Mouse (Mus musculus): ENCODE data around the gene Pld2.

Gene Pld2

GRCm38 (mm10) chr11:70511242-70511641 is 28.6 kb upstream of the Pld2 start:
- no peak overlapping the region for H3K4me3 ChIP-seq (replicated peaks; ENCODE audit: low read length)
- H3K4me1 ChIP-seq (replicated peaks; ENCODE audit: low read depth, low read length) = peaks cover 30% of the 10 kb centered on the region
- peaks cover 9% of the 10 kb centered on the region; the same call in 1 of the 2 replicates for H3K27me3 ChIP-seq (ENCODE audit: insufficient read depth, low read length)
- no peaks in the 10 kb centered on the region for H3K36me3 ChIP-seq (ENCODE audit: insufficient read depth, low read length)
- TF ChIP-seq CTCF (conservative IDR thresholded peaks at IDR 0.05; ENCODE audit: low read length) = no peak
- TF ChIP-seq NANOG (IDR thresholded peaks at IDR 0.05; ENCODE audit: borderline replicate concordance, low read length) = no peak
- no peak for TF ChIP-seq POU5F1 (IDR thresholded peaks at IDR 0.05; ENCODE audit: borderline replicate concordance, low read length)
- no peaks in the 10 kb centered on the region for H3K9me3 ChIP-seq (ENCODE audit: low read length)

GRCm38 (mm10) chr11:70511825-70512224 is 28.0 kb upstream of the Pld2 start:
- no peaks in the 10 kb centered on the region for H3K9me3 ChIP-seq (ENCODE audit: low read length)
- no peaks in the 10 kb centered on the region for H3K36me3 ChIP-seq (ENCODE audit: insufficient read depth, low read length)
- H3K4me1 ChIP-seq (replicated peaks; ENCODE audit: low read depth, low read length) = peaks cover 28% of the 10 kb centered on the region
- H3K27me3 ChIP-seq (ENCODE audit: insufficient read depth, low read length) = peaks cover 9% of the 10 kb centered on the region; the same call in 1 of the 2 replicates
- no peak overlapping the region for H3K4me3 ChIP-seq (replicated peaks; ENCODE audit: low read length)
- TF ChIP-seq CTCF (conservative IDR thresholded peaks at IDR 0.05; ENCODE audit: low read length) (no peak), NANOG (IDR thresholded peaks at IDR 0.05; ENCODE audit: borderline replicate concordance, low read length) (no peak), POU5F1 (IDR thresholded peaks at IDR 0.05; ENCODE audit: borderline replicate concordance, low read length) (no peak)

DNA sequence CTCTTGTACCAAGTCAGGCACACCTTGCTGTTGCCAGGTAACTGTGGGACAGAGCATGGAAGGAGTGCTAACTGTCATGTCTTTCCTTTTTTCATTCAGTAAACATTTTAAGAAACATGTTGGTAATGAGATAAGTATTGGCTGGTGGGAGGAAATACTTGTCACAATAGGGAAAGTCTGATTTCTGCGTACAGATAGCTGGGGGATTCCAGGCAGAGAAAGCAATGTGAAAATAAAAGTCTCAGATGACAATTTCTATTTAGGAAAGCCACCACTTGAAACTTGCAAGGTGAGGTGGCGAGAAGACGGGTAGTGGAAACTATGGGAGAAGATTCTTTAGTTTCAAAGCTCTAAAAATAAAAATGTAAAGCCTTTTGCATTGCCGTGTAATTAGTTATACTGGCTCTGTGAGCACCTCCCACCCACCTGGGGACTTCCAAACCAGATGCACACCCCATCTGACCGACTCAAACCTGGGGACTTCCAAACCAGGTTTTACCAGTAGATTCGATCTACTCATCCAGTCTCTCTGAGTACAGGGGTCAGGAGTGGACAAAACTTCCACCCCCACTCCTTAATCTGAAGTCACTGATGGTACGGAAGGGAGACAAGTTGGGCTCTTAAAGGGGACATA is 27.0 kb upstream of the Pld2 start:
- Histone ChIP-seq H3K36me3 (ENCODE audit: insufficient read depth, low read length) (no peaks in the 10 kb centered on the region), H3K27me3 (ENCODE audit: insufficient read depth, low read length) (peaks cover 9% of the 10 kb centered on the region; the same call in 1 of the 2 replicates), H3K9me3 (ENCODE audit: low read length) (no peaks in the 10 kb centered on the region), H3K4me1 (replicated peaks; ENCODE audit: low read depth, low read length) (peaks cover 28% of the 10 kb centered on the region), H3K4me3 (replicated peaks; ENCODE audit: low read length) (no peak overlapping the region)
- TF ChIP-seq CTCF (conservative IDR thresholded peaks at IDR 0.05; ENCODE audit: low read length) (no peak), NANOG (IDR thresholded peaks at IDR 0.05; ENCODE audit: borderline replicate concordance, low read length) (no peak), POU5F1 (IDR thresholded peaks at IDR 0.05; ENCODE audit: borderline replicate concordance, low read length) (no peak)

DNA sequence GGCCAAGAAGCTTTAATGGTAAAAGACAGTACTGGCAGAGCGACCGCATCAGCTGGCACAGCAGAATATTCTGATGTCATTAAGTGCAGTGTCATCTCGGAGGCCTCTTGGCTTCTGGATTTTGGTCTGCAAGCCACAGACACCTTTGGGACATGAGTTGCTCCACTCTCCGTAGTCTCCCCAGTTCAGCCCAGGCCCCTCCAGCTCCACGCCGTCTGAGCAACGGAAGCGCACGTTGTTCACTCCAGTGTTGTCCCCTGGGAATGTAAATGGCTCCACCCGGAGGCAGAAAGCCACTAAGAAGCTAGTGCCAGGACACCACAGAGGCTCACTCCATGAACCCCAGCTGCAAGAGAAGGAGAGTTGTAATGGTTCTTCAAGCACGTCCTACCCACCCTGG is 26.3 kb upstream of the Pld2 start:
- no peaks in the 10 kb centered on the region for H3K36me3 ChIP-seq (ENCODE audit: insufficient read depth, low read length)
- peaks cover 28% of the 10 kb centered on the region for H3K4me1 ChIP-seq (replicated peaks; ENCODE audit: low read depth, low read length)
- TF ChIP-seq POU5F1 (IDR thresholded peaks at IDR 0.05; ENCODE audit: borderline replicate concordance, low read length) (no peak), CTCF (conservative IDR thresholded peaks at IDR 0.05; ENCODE audit: low read length) (no peak), NANOG (IDR thresholded peaks at IDR 0.05; ENCODE audit: borderline replicate concordance, low read length) (no peak)
- no peak overlapping the region for H3K4me3 ChIP-seq (replicated peaks; ENCODE audit: low read length)
- no peaks in the 10 kb centered on the region for H3K9me3 ChIP-seq (ENCODE audit: low read length)
- peaks cover 11% of the 10 kb centered on the region; the same call in 1 of the 2 replicates for H3K27me3 ChIP-seq (ENCODE audit: insufficient read depth, low read length)

- no peaks in the 10 kb centered on the region for H3K36me3 ChIP-seq (ENCODE audit: insufficient read depth, low read length)
- peaks cover 18% of the 10 kb centered on the region for H3K27me3 ChIP-seq (ENCODE audit: insufficient read depth, low read length)
- peaks cover 33% of the 10 kb centered on the region for H3K4me1 ChIP-seq (replicated peaks; ENCODE audit: low read depth, low read length)
- TF ChIP-seq NANOG (IDR thresholded peaks at IDR 0.05; ENCODE audit: borderline replicate concordance, low read length) = no peak
- TF ChIP-seq CTCF (conservative IDR thresholded peaks at IDR 0.05; ENCODE audit: low read length) = no peak
- no peak for TF ChIP-seq POU5F1 (IDR thresholded peaks at IDR 0.05; ENCODE audit: borderline replicate concordance, low read length)
- no peak within 1 kb of the TSS for H3K4me3 ChIP-seq (replicated peaks; ENCODE audit: low read length)
- no peaks in the 10 kb centered on the region for H3K9me3 ChIP-seq (ENCODE audit: low read length)
Observed at GRCm38 (mm10) chr11:70514288-70514687, 25.6 kb upstream of the Pld2 start, which contains the start of gene Vmo1. Vmo1 (minus strand) TSS chr11:70514616.

DNA sequence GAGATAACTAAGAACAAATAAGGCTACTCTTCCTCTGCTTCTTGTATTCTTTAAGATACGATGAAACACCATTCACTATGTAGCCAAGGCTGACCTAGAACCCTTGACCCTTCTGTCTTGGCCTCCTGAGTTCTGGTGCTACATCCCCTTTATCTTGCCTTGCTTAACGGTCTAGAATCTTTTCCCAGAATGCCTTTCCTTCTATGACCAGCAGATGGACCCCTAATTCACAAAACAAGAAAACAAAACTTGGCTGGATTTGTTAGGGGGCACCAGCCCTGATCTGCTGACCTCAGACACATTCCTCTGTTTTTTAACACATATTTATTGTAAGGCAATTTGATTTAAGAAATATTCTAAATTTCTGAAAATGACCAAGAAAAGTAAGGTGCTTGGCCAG is 23.5 kb upstream of the Pld2 start:
- Histone ChIP-seq H3K36me3 (ENCODE audit: insufficient read depth, low read length) (no peaks in the 10 kb centered on the region), H3K4me3 (replicated peaks; ENCODE audit: low read length) (no peak overlapping the region), H3K9me3 (ENCODE audit: low read length) (no peaks in the 10 kb centered on the region), H3K4me1 (replicated peaks; ENCODE audit: low read depth, low read length) (peaks cover 32% of the 10 kb centered on the region), H3K27me3 (ENCODE audit: insufficient read depth, low read length) (peaks cover 36% of the 10 kb centered on the region)
- no peak for TF ChIP-seq NANOG (IDR thresholded peaks at IDR 0.05; ENCODE audit: borderline replicate concordance, low read length)
- peak; percentile 74 for TF ChIP-seq CTCF (conservative IDR thresholded peaks at IDR 0.05; ENCODE audit: low read length)
- TF ChIP-seq POU5F1 (IDR thresholded peaks at IDR 0.05; ENCODE audit: borderline replicate concordance, low read length) = no peak

DNA sequence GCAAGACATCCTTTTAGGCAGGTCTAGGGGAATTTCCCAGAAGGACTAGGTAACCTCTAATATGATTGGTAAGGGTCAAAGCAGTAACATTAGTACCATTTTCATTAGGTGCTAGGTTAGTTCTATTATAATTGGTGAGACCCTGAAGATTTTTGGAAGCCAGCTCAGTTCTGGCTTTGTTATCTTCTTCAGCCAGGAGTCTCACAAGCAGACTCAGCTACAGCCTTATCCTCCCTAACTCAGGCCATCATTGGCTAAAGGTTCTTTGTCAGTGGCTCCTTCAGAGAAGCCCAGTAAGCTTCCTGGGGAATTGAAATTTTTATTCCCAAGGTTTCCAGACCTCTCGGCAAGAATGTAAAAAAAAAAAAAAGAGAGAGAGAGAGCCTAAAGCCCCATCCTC is 21.4 kb upstream of the Pld2 start:
- peaks cover 34% of the 10 kb centered on the region for H3K27me3 ChIP-seq (ENCODE audit: insufficient read depth, low read length)
- H3K4me1 ChIP-seq (replicated peaks; ENCODE audit: low read depth, low read length) = peaks cover 39% of the 10 kb centered on the region
- no peak overlapping the region for H3K4me3 ChIP-seq (replicated peaks; ENCODE audit: low read length)
- H3K36me3 ChIP-seq (ENCODE audit: insufficient read depth, low read length) = no peaks in the 10 kb centered on the region
- TF ChIP-seq NANOG (IDR thresholded peaks at IDR 0.05; ENCODE audit: borderline replicate concordance, low read length) = no peak
- TF ChIP-seq POU5F1 (IDR thresholded peaks at IDR 0.05; ENCODE audit: borderline replicate concordance, low read length) = no peak
- TF ChIP-seq CTCF (conservative IDR thresholded peaks at IDR 0.05; ENCODE audit: low read length) = no peak
- no peaks in the 10 kb centered on the region for H3K9me3 ChIP-seq (ENCODE audit: low read length)

DNA sequence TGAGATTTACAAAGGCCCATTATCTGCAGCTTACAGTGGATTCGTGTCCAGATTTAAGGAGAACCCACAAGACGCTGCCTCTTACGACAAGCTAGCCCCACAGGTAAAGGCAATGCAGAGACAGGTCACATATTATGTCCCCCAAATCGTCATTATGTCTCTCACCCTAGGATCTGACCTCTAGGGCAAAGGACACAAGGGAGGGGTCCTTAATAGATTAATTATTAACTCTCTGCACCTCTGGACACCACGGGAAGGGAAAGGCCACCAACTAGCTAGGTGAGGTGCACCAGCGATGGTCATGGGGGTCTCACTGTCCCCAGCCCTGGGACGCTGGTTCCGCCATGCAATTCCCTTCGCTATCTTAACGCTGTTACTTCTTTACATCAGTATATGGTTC is 20.9 kb upstream of the Pld2 start, which contains the start of gene Gltpd2:
TSS of gene Gltpd2 (plus strand) at position 274 of the 400 bp plus-strand sequence.
- Histone ChIP-seq H3K4me1 (replicated peaks; ENCODE audit: low read depth, low read length) (peaks cover 38% of the 10 kb centered on the region), H3K9me3 (ENCODE audit: low read length) (no peaks in the 10 kb centered on the region), H3K36me3 (ENCODE audit: insufficient read depth, low read length) (no peaks in the 10 kb centered on the region), H3K4me3 (replicated peaks; ENCODE audit: low read length) (peak within 1 kb of the TSS; percentile 78), H3K27me3 (ENCODE audit: insufficient read depth, low read length) (peaks cover 30% of the 10 kb centered on the region)
- TF ChIP-seq CTCF (conservative IDR thresholded peaks at IDR 0.05; ENCODE audit: low read length) (no peak), POU5F1 (IDR thresholded peaks at IDR 0.05; ENCODE audit: borderline replicate concordance, low read length) (no peak), NANOG (IDR thresholded peaks at IDR 0.05; ENCODE audit: borderline replicate concordance, low read length) (no peak)
